Mouse (Mus musculus): ENCODE measurements around the gene Gm8947.
A peak's percentile ranks its signal among the peaks of the same experiment; 100 is the strongest.

The Gm8947 gene

DNA sequence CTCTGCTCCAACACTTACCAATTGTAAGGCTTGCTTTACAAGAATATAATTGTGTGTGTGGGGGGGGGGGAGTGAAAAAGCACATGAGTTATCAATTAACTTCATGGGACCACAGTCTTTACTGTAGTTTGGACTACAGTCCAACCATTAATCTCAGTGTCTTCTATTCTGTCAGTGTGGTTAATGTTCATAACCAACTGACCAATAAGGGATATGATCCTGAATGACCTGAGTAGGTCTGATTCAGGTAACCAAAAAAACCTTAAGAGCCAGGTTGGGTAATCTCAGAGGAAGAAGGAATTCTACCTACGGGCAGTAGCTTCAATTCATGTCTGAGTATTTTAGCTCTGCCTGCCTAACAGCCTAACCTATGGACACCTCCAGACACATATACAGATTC lies 32.4 kb downstream of the Gm8947 start:
- DNase-seq (ENCODE audit: low read depth): no peak

DNA sequence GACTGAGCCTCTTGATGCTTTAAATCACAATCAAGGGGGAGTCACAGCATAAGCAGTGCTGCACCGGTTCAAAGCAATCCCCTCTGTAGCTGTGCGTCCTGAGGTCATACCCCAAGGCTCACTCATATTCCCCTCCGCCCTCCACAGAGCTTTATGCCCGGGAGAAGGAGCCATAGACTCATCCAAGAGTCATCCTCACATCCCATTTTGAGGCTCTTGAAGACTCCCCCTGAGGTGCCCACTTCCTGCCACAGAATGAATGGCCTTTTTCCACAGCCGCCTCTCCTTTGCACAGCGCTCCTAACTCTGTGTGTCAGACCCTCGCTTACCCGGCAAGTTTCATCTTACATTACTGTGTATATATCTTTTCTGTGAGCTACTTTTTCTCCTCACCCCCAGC lies 35.3 kb downstream of the Gm8947 start:
- DNase-seq (ENCODE audit: low read depth): no peak

DNA sequence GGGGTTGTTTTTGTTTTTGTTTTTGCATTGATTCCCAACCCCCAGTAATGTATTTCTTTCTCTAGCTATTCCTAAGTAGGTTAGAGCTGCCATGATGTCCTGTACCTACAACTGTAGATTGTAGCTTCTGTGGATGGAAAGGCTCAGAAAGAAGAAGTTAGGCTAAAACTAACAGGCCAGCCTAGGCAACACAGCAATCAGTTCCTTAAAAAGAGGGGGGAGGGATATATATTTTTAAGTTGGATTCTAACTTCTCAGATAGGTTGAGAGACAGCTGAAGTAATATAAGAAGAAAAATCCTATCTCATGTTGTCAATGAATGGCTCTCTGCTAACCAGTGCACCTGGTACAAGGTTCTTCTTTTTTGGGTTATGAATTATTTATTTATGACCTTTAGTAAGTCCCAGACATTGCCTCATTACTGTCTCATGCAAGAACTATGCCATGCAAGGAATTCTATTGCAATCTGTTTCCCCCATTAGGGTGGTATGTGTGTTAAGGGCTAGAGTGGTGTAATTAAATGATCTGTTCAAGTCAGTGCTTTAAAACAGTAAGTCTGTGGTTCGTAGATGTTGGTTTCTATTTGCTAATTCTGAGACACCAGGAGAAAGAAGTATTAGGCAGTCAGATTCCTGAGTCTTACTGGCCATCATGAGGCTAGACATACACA lies 36.3 kb downstream of the Gm8947 start:
- DNase-seq (ENCODE audit: low read depth): no peak

DNA sequence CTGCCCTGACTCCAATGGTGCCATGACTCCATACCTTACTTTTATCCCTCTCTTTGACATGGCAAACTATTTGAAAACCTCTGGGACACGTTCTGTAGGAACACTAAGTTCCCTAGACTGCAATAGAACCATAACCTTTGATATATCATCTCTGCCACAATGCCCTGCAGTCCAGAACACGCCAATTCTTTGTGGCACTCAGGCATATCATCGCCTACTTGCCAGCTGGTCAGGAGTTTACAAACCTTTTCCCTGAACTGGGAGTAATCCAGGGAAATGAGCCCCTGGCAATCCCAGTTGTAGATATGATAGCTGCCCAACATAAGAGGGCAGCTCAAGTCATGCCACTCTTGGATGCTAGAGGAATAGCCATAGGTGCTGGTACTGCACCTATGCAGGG lies 40.2 kb downstream of the Gm8947 start:
- DNase-seq (ENCODE audit: low read depth): no peak

DNA sequence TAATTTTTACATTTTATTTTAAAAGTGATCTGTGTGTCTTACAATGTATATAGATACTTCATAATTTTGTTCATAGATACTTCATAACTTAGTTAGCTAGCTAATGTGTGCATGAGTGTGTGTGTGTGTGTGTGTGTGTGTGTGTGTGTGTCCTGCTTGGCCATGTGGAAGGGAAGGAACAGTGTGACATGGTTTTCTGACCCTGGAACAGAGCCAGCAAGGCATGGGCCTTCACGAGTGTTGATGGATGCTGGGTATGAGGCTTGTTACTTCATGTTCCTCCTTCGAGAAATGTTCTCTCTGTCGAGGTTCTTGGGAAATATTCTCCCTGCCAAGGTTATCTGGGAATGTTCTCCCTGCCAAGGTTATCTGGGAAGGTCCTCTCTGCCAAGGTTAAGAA lies 41.6 kb downstream of the Gm8947 start:
- no peak for DNase-seq (ENCODE audit: low read depth)

DNA sequence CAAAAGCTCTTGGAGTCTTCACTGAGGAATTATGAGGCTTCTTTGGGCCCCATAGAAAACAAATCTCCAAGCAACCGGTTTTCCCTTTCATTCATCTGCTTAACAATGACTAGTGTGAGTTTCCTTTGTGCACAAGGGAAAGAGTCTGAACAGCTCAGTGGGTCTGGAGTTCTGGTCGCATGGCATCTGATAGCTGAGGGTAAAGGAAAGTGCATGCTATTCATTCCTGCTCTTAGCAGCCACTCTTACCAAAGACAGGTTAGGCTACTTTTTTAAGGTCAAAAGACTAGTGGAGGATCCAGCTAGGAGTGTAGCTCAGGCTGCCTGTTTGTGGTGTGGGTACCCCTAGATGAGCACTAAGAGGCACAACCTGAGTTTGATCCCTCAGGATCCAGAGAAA lies 43.4 kb downstream of the Gm8947 start:
- DNase-seq (ENCODE audit: low read depth): no peak

DNA sequence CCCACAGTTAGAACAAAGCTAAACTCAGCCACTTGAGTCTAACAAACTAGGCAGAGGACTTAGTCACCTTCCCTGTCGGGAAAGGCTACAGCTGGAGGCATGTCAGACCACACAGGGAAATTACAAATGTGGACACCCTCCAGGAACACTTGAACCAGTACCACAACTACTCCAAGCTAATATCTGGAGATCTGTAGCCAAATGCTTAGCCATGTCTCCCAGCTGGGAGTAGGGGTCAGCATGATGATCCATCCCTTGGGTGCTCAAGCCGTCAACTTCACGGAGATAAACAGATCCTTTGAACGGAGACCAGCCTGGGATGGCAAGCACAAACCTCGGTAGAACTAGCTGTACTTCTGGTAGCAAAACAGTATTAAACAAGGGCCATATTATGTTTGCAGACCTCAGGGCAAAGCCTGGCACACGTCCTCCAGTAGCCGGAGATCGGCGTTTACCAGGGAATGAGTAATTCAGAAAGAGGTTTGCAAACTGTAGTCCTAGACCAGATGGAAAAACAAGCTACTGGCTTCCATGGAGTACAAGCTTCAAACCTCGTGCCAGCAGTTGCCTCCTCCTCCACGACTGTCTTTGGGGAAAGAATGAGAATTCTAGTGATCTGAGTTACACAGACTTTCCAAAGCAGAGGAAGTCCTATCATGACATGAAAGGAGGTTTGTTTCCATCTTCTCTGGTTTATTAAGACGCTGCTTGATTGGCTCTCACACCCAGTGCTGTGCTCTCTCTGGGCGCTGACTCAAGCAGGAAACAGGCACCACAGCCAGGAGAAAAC lies 44.2 kb downstream of the Gm8947 start:
- DNase-seq (ENCODE audit: low read depth): peak; percentile 16

DNA sequence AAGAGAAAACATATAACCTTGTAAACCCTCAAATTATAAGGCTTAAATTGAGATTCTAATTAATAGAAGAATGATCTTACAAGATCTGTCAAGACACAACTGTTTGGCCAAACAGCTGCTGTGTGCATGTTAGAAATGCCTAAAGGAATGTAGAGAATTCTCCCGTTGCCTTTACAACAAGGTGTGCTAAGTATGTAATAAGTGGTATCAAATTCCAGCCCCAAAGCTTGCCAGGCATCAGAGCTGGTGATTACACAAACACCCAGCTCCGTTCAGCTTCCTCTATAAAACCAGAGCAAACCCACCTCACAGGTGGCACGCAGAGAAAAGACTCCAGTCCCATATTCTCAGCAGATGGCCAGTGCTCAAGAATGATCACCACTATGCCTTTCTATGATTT lies 45.6 kb downstream of the Gm8947 start:
- DNase-seq (ENCODE audit: low read depth): no peak

DNA sequence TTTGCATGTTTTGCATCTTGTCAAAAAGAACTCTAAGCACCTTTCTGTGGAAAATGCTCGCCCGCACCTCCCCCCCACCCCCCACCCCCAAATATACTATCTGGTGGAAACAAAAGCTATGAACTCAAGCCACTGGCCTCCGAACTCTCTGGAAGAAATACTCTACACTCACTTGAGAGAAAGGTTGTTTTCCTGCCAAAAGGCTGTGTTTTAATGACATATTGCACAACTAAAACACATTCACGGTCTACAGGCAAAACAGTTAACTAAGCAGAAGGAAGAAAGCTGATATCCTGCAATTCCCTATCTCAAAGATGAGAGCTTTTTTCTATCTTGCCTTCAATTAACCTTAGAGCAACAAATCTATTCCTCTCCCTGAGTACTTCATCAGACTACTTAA lies 51.2 kb downstream of the Gm8947 start:
- no peak for DNase-seq (ENCODE audit: low read depth)
